Mouse (Mus musculus): Measurements from ENCODE around the gene 4931406P16Rik.

DNA sequence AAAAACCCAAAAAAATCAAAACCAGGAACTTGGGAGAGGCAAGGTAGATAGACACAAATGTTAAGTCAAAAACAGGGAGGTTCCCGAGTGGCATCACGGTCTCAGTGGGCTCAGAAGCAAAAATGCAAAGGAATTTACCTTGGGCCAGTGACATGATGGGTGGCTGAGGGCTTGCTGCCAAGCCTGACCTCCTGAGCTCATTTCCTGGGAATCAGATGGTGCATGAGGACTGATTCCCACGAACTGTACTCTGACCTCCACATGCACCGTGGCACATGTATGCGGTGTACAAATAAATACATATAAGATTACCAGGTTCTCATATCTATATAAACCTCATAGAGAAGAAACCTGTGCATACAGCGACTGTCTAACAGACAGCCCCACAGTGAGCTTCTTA lies 89.0 kb downstream of the 4931406P16Rik start:
- TF ChIP-seq CTCF (IDR thresholded peaks at IDR 0.05; ENCODE audit: borderline replicate concordance, control insufficient read depth, extremely low read depth, insufficient read depth, low read length, poor library complexity) (no peak), POLR2A (IDR thresholded peaks at IDR 0.05; ENCODE audit: control insufficient read depth, extremely low read depth, insufficient read depth, low read length, poor library complexity) (no peak)

All from thymus, adult 2 months (tissue).